Mouse (Mus musculus) ES-E14 (cell line): ENCODE results near the gene Cyb5r3.

Experiments used
- CHD2 ChIP-seq: IDR thresholded peaks from 2 replicates; pipeline ENCODE4 v1.6.1; 2014; ENCODE audit warnings: mild to moderate bottlenecking, low read depth, low read length, inconsistent platforms
- HCFC1 ChIP-seq: IDR thresholded peaks from 2 replicates; pipeline ENCODE4 v1.6.1; 2012; ENCODE audit warnings: low read length, inconsistent platforms, borderline replicate concordance; ENCODE audit not compliant: insufficient read depth
- MAFK ChIP-seq: IDR thresholded peaks from 2 replicates; pipeline ENCODE4 v1.6.1; 2014; ENCODE audit warnings: mild to moderate bottlenecking, low read depth, low read length, inconsistent platforms; ENCODE audit not compliant: insufficient read depth
- ZNF384 ChIP-seq: IDR thresholded peaks from 2 replicates; pipeline ENCODE4 v1.6.1; 2012; ENCODE audit warnings: low read depth, low read length, inconsistent platforms

DNA sequence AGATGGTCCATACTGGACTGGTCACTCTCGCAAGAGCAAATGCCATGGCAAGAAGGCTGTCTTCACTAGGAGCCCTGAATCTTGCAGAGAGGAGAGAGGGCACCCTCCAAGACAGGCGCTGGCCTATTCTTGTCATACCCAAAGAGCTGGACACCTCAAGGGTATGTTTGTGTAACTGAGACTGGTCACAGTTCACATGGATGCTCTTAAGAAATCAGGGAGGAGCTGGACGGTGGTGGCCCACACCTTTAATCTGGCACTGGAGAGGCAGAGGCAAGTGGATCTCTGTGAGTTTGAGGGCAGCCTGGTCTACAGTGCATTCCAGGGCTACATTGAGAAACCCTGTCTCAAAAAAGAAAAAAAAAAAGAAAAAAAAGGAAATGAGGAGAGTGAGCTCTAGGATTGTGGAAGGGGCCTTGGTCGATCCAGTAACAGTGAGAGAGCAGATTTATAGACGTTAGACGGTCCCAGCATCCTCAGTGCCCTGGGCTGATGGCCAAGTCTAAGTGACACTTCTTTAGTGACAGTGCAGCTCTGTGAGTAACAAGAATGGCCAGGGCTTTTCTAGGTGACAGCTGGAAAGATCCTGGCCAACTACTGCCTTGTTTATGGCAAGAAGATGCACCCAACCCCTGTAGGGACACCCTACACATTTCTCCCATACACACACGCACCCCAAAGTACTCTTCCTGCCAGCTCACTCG, 1.3 kb downstream of the Cyb5r3 start:
- no peak for TF ChIP-seq ZNF384
- TF ChIP-seq MAFK, result no peak
- TF ChIP-seq HCFC1, result no peak
- TF ChIP-seq CHD2, result no peak
